Mouse (Mus musculus) stomach, postnatal 0 days (tissue): Measurements from ENCODE around the gene Yy1.

ENCODE experiments used
- CTCF ChIP-seq: IDR thresholded peaks from 2 replicates; pipeline ENCODE4 v1.5.1; 2016; ENCODE audit warnings: antibody characterized with exemption, low read depth, mild to moderate bottlenecking, moderate library complexity
- EP300 ChIP-seq: optimal IDR thresholded peaks from 2 replicates; pipeline ENCODE3; 2016; ENCODE audit warnings: antibody characterized with exemption

- no peak for TF ChIP-seq CTCF
- TF ChIP-seq EP300: no peak
These were observed 8.8 kb downstream of the Yy1 start for GRCm38 (mm10) chr12:108801613-108802012.
